Mouse (Mus musculus) hindbrain, embryonic 13.5 days (tissue): ENCODE measurements around the gene Gm6020. TPM values are rescaled to one million over a fixed set of nuclear protein-coding genes. Genes with fewer than 3 reads are reported as not detected.

Experiments
- ATAC-seq: fragments of 200-750 bp; cut with Nextera tagmentation; 2 replicates; pipeline ENCODE4 v1.8.0; 2017; ENCODE audit warnings: moderate TSS enrichment; ENCODE audit not compliant: low FRiP score
- H3K27ac ChIP-seq: fragments of 300-500 bp; sonication (generic); 2 replicates; pipeline ENCODE4 v1.5.1; 2015; ENCODE audit warnings: inconsistent platforms, mild to moderate bottlenecking, moderate library complexity
- H3K27me3 ChIP-seq: fragments of 300-500 bp; sonication (generic); 2 replicates; pipeline ENCODE4 v1.6.1; 2015; ENCODE audit warnings: mild to moderate bottlenecking, inconsistent platforms
- H3K36me3 ChIP-seq: fragments of 300-500 bp; sonication (generic); 2 replicates; pipeline ENCODE4 v1.6.1; 2015; ENCODE audit warnings: mild to moderate bottlenecking, inconsistent platforms
- H3K4me1 ChIP-seq: fragments of 300-500 bp; sonication (generic); replicated peaks from 2 replicates; pipeline ENCODE4 v1.6.1; 2015; ENCODE audit warnings: inconsistent platforms
- H3K4me2 ChIP-seq: fragments of 300-500 bp; sonication (generic); 2 replicates; pipeline ENCODE4 v1.6.1; 2015; ENCODE audit warnings: inconsistent platforms, mild to moderate bottlenecking, moderate library complexity
- H3K4me3 ChIP-seq: fragments of 300-500 bp; sonication (generic); 2 replicates; pipeline ENCODE4 v1.5.1; 2015; ENCODE audit warnings: mild to moderate bottlenecking, inconsistent platforms
- H3K9ac ChIP-seq: fragments of 300-500 bp; sonication (generic); 2 replicates; pipeline ENCODE4 v1.6.1; 2015; ENCODE audit warnings: mild to moderate bottlenecking, inconsistent platforms
- H3K9me3 ChIP-seq: fragments of 300-500 bp; sonication (generic); 2 replicates; pipeline ENCODE4 v1.6.1; 2016; ENCODE audit warnings: inconsistent platforms
- WGBS: fragments of 180-500 bp; shearing (Covaris S2); methylation state at CpG from one replicate; pipeline ENCODE4 v1.1.7; 2015; 5-methylcytosine and 5-hydroxymethylcytosine counted together
- polyA plus RNA-seq: library from polyadenylated mRNA; unstranded; fragments of >200 nt; fragmentation: Nextera tagmentation; extraction: Ambion mirVana; gene quantifications from 2 replicates; pipeline ENCODE4 v1.2.1, GENCODE M21; 2015

Gene Gm6020
- polyA plus RNA-seq, 1 experiment from 2014 or later: not detected

GRCm38 (mm10) chr19:61224678-61225525 is 41.2 kb downstream of the Gm6020 start:
- 29% methylated on average over 53 of the region's 53 CpGs for WGBS
- Histone ChIP-seq H3K27ac (peak overlapping the region; percentile 93; the same call in 1 of the 2 replicates), H3K9me3 (0 out of 2 replicates have a peak, but pooled peaks cover 3% of the 10 kb centered on the region), H3K9ac (peak overlapping the region; percentile 58; the same call in 1 of the 2 replicates), H3K36me3 (peaks cover 7% of the 10 kb centered on the region; the same call in 1 of the 2 replicates), H3K27me3 (no peaks in the 10 kb centered on the region), H3K4me1 (peaks cover 3% of the 10 kb centered on the region), H3K4me2 (peak overlapping the region; percentile 59), H3K4me3 (peak overlapping the region; percentile 56)
- peak; percentile 9 for ATAC-seq

- WGBS: 9% methylated on average over 69 of the region's 70 CpGs
- Histone ChIP-seq H3K9ac (peak overlapping the region; percentile 58), H3K4me1 (peaks cover 3% of the 10 kb centered on the region), H3K4me3 (peak overlapping the region; percentile 56), H3K9me3 (0 out of 2 replicates have a peak, but pooled peaks cover 3% of the 10 kb centered on the region), H3K36me3 (peaks cover 7% of the 10 kb centered on the region; the same call in 1 of the 2 replicates), H3K4me2 (peak overlapping the region; percentile 59), H3K27ac (peak overlapping the region; percentile 93), H3K27me3 (no peaks in the 10 kb centered on the region)
- peak; percentile 63 for ATAC-seq
Observed at GRCm38 (mm10) chr19:61225526-61226400, 42.1 kb downstream of the Gm6020 start.

DNA sequence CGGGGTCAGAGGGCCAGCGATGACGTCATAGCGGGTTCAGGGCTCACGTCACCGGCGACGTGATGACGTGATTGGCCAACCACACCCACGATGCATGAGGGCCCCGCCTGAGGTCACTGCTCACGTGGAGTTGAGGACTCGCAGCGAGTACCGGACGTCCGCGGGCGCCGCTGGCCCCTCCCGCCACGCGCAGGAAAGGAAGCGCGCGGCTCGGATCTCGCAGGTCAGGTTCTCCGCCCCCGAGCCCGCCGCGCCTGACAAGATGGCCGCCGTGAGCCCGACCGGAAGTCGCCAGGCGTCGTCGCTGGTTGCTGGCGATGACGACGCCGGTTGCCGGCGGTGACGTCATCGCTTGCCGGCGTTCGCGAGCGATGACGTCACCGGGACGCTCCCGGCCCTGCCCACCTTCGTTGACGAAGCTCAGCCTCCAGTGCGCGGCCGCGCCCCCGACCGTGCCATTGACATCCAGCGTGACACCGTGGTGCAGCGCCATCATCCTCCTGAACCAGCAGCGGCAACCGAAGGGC is 42.8 kb downstream of the Gm6020 start:
- WGBS: 2% methylated on average over 71 of the region's 71 CpGs
- H3K4me1 ChIP-seq: peaks cover 3% of the 10 kb centered on the region
- peak; percentile 50 for ATAC-seq

DNA sequence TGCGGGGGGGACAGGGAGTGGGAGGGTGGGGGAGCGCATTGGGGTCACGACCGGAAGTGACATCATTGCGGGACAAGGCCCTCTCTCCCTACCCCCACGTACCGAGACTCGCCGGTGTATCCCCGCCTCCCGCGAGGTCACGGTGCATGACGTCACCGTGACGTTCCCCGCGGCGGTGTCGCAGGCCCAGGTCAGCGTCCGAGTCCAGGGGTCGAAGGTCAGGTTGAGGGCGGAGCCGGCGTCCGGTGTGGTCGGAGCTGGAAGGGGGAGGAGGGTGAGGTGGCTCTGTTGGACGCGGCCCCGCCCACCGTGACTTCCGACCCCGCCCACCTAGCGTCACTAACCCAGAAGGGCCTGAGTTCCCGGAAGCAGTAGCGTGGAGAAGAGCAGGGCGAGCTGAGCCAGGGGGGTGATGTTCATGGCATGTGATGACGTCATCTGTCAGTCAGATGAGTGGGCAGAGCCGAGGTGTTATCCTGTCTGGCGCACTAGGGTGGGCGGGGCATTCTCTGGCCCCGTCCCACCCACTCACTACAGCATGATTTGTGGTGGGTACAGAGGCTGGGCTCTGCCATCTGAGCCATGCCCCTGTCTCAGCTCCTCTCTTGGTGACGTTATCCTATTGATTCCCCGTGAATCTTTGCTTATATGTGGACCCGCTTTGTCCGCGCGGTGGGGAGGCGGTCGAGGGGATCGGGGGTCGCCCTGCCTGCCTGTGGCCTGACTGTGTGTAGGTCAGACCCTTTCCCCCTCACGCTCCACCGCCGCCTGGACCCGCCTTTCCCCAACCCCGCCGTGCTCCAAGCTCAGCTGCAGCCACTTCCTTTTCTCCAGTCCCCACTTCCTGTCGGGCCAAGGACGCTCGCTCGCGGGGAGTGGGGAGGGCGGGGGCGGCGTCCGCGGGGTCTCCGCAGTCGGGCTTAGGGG is 43.5 kb downstream of the Gm6020 start:
- H3K27ac ChIP-seq: peak overlapping the region; percentile 93
- peak overlapping the region; percentile 63 for H3K9ac ChIP-seq
- 0 out of 2 replicates have a peak, but pooled peaks cover 3% of the 10 kb centered on the region for H3K9me3 ChIP-seq
- peak overlapping the region; percentile 59 for H3K4me2 ChIP-seq
- peak overlapping the region; percentile 56 for H3K4me3 ChIP-seq
- peak; percentile 86 for ATAC-seq
- no peaks in the 10 kb centered on the region for H3K27me3 ChIP-seq
- 2% methylated on average over 60 of the region's 71 CpGs for WGBS
- peaks cover 7% of the 10 kb centered on the region; the same call in 1 of the 2 replicates for H3K36me3 ChIP-seq
- H3K4me1 ChIP-seq: peaks cover 3% of the 10 kb centered on the region

More for the DNA sequence above, 42.8 kb downstream of the Gm6020 start:
- peak overlapping the region; percentile 59 for H3K9ac ChIP-seq
- H3K27me3 ChIP-seq: no peaks in the 10 kb centered on the region
- peak overlapping the region; percentile 59 for H3K4me2 ChIP-seq
- peaks cover 7% of the 10 kb centered on the region; the same call in 1 of the 2 replicates for H3K36me3 ChIP-seq
- peak overlapping the region; percentile 93 for H3K27ac ChIP-seq
- H3K9me3 ChIP-seq: 0 out of 2 replicates have a peak, but pooled peaks cover 3% of the 10 kb centered on the region
- peak overlapping the region; percentile 56 for H3K4me3 ChIP-seq

- ATAC-seq: no peak; the same call in 1 of the 2 replicates
- 0 out of 2 replicates have a peak, but pooled peaks cover 3% of the 10 kb centered on the region for H3K9me3 ChIP-seq
Observed at GRCm38 (mm10) chr19:61227941-61228701, 44.4 kb downstream of the Gm6020 start, which contains the start of gene Csf2ra. Csf2ra (minus strand) TSS chr19:61228429.

More at GRCm38 (mm10) chr19:61227941-61228701, 44.4 kb downstream of the Gm6020 start, which contains the start of gene Csf2ra:
- Histone ChIP-seq H3K9ac (peak within 1 kb of the TSS; percentile 63), H3K27me3 (no peaks in the 10 kb centered on the region), H3K27ac (peak within 1 kb of the TSS; percentile 93), H3K36me3 (peaks cover 7% of the 10 kb centered on the region; the same call in 1 of the 2 replicates), H3K4me2 (peak within 1 kb of the TSS; percentile 59), H3K4me1 (peaks cover 3% of the 10 kb centered on the region), H3K4me3 (peak within 1 kb of the TSS; percentile 56)
- WGBS: 57% methylated on average over 36 of the region's 36 CpGs

Other genes starting within 250 kb of the Gm6020 start
- gene Zfp950, start 43.0 kb upstream of the Gm6020 start, polyA plus RNA-seq: 56.8 and 61.4 TPM in 2 replicates
- gene Gm7102, start 7.6 kb upstream of the Gm6020 start, polyA plus RNA-seq: 0.12 TPM in 1 of 2 replicates, not detected in the other
- 48.4 and 56.6 TPM in 2 replicates for gene Csf2ra, start 44.5 kb downstream of the Gm6020 start, polyA plus RNA-seq
- not detected in 2 replicates for gene Gm21060, start 113.2 kb downstream of the Gm6020 start, polyA plus RNA-seq